In the genomic region with DNA sequence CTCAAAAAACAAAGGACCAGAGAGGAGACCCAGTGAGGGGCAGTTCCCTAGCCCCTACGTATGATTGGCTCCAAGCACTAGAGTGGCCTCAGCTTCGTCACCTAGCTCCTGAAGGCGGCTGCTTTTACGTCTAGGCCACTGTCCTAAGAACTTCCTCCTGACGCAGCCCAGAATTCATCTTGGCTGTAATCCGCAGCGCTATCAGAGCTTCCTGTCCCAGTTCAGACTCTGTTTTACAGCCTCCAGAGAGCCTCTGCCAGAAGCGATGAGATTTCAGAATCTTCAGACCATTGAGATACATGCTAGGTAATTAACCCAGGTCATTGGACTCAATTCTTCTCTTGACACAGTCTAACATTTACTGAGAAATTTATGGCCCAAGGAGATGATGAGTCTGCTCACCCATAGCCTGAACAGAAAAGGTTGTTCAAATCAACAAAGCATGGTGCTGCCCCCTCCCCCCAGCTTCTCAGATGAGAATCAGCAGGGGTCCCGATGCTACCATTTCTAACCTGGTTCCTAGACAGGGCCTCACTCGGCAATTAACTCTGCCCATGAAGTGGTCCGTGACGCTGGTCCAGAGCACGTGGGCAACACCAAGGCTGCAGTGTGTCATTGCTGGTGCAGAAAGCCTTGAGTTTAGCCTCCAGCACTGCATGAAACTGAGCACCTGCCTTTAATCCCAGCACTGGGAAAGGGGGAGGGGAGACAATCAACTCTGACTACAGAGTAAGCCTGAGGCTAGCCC, we compare ENCODE assay signal across 12 mouse cellular contexts. TPM values are rescaled to one million over a fixed set of nuclear protein-coding genes. Genes with fewer than 3 reads are reported as not detected.
DNase-seq lines count a peak whose midpoint lies in the region; ATAC-seq lines count a peak whose summit lies in the region.
"Had no signal": no experiment of that assay in that cellular context is flagged by ENCODE, and none has a peak within 500 bp of the region (broad histone marks: within the 10 kb centered on the region; RNA-seq: fewer than 3 reads in every experiment).

No protein-coding gene starts in this region.

- no peak for ATAC-seq in CD4-positive, CD25-positive, alpha-beta regulatory T cell, adult 4 months
- ATAC-seq: forebrain, embryonic 15.5 days had no signal

- DNase-seq in adrenal gland, adult (ENCODE audit: inconsistent age in 2 of 2, low spot score in 1 of 2), result peak; percentile 49 to 81
- DNase-seq in adrenal gland, postnatal 4 days (ENCODE audit: low spot score in 2 of 2), result no peak
- peak; percentile 38 for DNase-seq in MEL-GATA-1-ER (ENCODE audit: extremely low read depth, low read depth)
- DNase-seq in forelimb bud, embryonic 11.5 days (ENCODE audit: low read depth, low spot score), result peak; percentile 27
- peak; percentile 26 for DNase-seq in kidney, postnatal 36 days
- no peak for DNase-seq in cerebellum, adult 11 months
- DNase-seq in heart, postnatal 4 days, result no peak
- DNase-seq: layer of hippocampus, postnatal 36 days; lung, postnatal 4 days; thymus, adult 18-20 months had no signal

RNA-seq across cellular contexts. Expression of a gene that starts 21.3 kb away (rescaled TPM):
- 10 to 100 TPM; 41.8 TPM for total RNA-seq in adrenal gland, postnatal 4 days (2021)
- 1 to 10 TPM in 1 of 2 experiments, under 1 TPM in 1; 0.74 to 1.8 TPM for polyA plus RNA-seq in CD4-positive, CD25-positive, alpha-beta regulatory T cell, adult 4 months (2017; shearing (Covaris generic))
- total RNA-seq in heart, postnatal 4 days (2021), result 1 to 10 TPM; 6.3 to 7.6 TPM

RNA-seq across cellular contexts. Expression of a gene that starts 21.3 kb away (rescaled TPM):
- 10 to 100 TPM; 28.6 to 31.2 TPM for total RNA-seq in adrenal gland, postnatal 4 days (2021)
- polyA plus RNA-seq in CD4-positive, CD25-positive, alpha-beta regulatory T cell, adult 4 months (2017; shearing (Covaris generic)), result 10 to 100 TPM; 24.1 to 35.5 TPM
- total RNA-seq in heart, postnatal 4 days (2021), result 10 to 100 TPM; 30.3 to 34.3 TPM

Comparison
In these comparisons a context has a peak if more than half of its experiments do, and no peak if none do; other contexts are left out.
1. DNase-seq: peak in adrenal gland, adult (2 of 2), MEL-GATA-1-ER (single experiment), forelimb bud, embryonic 11.5 days (single experiment) and kidney, postnatal 36 days (2 of 2); none in adrenal gland, postnatal 4 days (0 of 2), cerebellum, adult 11 months (single experiment) and heart, postnatal 4 days (single experiment).
2. RNA of a gene that starts 21.3 kb away (total RNA-seq): 41.8 TPM in adrenal gland, postnatal 4 days; 6.3 to 7.6 TPM in heart, postnatal 4 days; every median in the first group is over 4 times any median in the second.